Mouse (Mus musculus) small intestine, adult 2 months (tissue): Measurements from ENCODE around the gene Muc2.

Experiments used
- CTCF ChIP-seq: fragments of 200-500 bp; IDR thresholded peaks from 2 replicates; pipeline ENCODE4 v1.5.1; 2012; ENCODE audit warnings: low read depth, mild to moderate bottlenecking, control low read depth, inconsistent platforms, low read length, moderate library complexity, mixed read lengths; ENCODE audit not compliant: insufficient replicate concordance, insufficient read length; ENCODE audit errors: extremely low read depth
- POLR2A ChIP-seq: fragments of 200-500 bp; IDR thresholded peaks from 2 replicates; pipeline ENCODE4 v1.6.1; 2012; ENCODE audit warnings: low read depth, mild to moderate bottlenecking, control low read depth, inconsistent platforms, low read length, moderate library complexity

DNA sequence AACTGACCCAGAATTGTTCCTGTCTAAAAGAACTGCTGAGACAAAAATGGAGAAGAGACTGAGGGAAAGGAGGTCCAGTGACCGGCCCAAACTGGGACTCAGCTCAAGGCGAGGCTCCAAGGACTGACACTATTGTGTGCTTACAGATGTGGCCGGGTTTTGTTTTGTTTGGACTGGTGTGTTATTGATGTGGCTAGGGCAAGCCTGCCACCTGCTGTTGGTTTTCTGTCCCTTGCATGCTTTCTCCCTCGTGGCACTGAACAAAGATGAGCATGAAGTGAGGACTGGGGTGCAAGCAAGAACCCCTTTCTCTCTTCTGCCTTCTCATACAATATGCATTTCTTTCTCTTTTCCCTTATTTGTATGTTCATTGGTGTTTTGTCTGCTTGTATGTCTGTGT lies 23.9 kb upstream of the Muc2 start:
- TF ChIP-seq POLR2A (no peak), CTCF (peak; percentile 71; the same call in 1 of the 2 replicates)
